Mouse (Mus musculus) frontal cortex, postnatal 10 days (tissue): ENCODE measurements around the gene Pam.

Experiments
- DNase-seq, 2 experiments: peaks; one replicate each; pipeline ENCODE4 v3.0.0; 2022; ENCODE audit warnings: low spot score in 2 of 2, mixed read lengths in 1 of 2

Pam gene

GRCm38 (mm10) chr1:98080431-98080830 is 15.0 kb downstream of the Pam start:
- DNase-seq = no peak

GRCm38 (mm10) chr1:98079640-98080039 is 15.8 kb downstream of the Pam start:
- no peak for DNase-seq

- DNase-seq = no peak
These were observed 16.7 kb downstream of the Pam start for GRCm38 (mm10) chr1:98078735-98079134.

GRCm38 (mm10) chr1:98073826-98074225 is 21.6 kb downstream of the Pam start:
- DNase-seq = no peak

GRCm38 (mm10) chr1:98073127-98073526 is 22.3 kb downstream of the Pam start:
- DNase-seq = no peak

GRCm38 (mm10) chr1:98072045-98072444 is 23.4 kb downstream of the Pam start:
- DNase-seq = no peak

GRCm38 (mm10) chr1:98071436-98071835 is 24.0 kb downstream of the Pam start:
- no peak for DNase-seq

GRCm38 (mm10) chr1:98070743-98071325 is 24.6 kb downstream of the Pam start:
- DNase-seq = no peak

- no peak for DNase-seq
These were observed 27.3 kb downstream of the Pam start for GRCm38 (mm10) chr1:98068177-98068576.

GRCm38 (mm10) chr1:98062074-98062473 is 33.4 kb downstream of the Pam start:
- DNase-seq = no peak

GRCm38 (mm10) chr1:98059401-98059800 is 36.0 kb downstream of the Pam start:
- no peak for DNase-seq

- no peak for DNase-seq
These were observed 38.2 kb downstream of the Pam start for GRCm38 (mm10) chr1:98056996-98057945.

GRCm38 (mm10) chr1:98056277-98056676 is 39.2 kb downstream of the Pam start:
- no peak for DNase-seq

- no peak for DNase-seq
These were observed 39.9 kb downstream of the Pam start for GRCm38 (mm10) chr1:98055591-98055990.

GRCm38 (mm10) chr1:98053994-98054393 is 41.5 kb downstream of the Pam start:
- no peak for DNase-seq

GRCm38 (mm10) chr1:98053447-98053846 is 42.0 kb downstream of the Pam start:
- no peak for DNase-seq

- DNase-seq = no peak
These were observed 42.7 kb downstream of the Pam start for GRCm38 (mm10) chr1:98052775-98053174.

- no peak for DNase-seq
These were observed 44.4 kb downstream of the Pam start for GRCm38 (mm10) chr1:98051039-98051438.

GRCm38 (mm10) chr1:98049756-98050155 is 45.7 kb downstream of the Pam start:
- DNase-seq = no peak

GRCm38 (mm10) chr1:98048218-98048801 is 47.1 kb downstream of the Pam start:
- DNase-seq = no peak

GRCm38 (mm10) chr1:98047284-98048217 is 47.9 kb downstream of the Pam start:
- DNase-seq = peak; percentile 34 to 64

GRCm38 (mm10) chr1:98042425-98042824 is 53.0 kb downstream of the Pam start:
- no peak for DNase-seq
